Mouse (Mus musculus): ENCODE data around the gene Adap1. TPM values are rescaled to one million over a fixed set of nuclear protein-coding genes. Genes with fewer than 3 reads are reported as not detected.
A peak's percentile ranks its signal among the peaks of the same experiment; 100 is the strongest.

The Adap1 gene
- polyA plus RNA-seq, 1 experiment = 163 TPM

DNA sequence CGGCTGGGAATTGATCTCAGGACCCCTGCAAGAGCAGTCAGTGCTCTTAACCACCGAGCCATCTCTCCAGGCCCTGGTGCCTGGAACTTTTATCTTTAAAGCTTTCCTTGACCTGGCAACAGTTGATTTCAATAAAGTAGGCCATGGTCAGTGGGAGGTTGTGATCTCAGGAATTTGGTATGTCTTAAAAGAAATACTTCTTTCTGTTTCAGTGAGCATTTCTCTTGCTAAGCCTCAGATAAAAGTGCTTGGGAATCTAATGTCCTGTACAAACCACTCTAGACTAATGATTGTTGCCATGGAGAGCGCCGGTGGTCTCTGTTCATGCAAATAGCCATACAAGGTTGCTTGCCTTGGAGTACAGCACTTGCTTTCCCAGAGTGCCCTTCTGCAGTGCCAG lies 67.6 kb downstream of the Adap1 start:
- no peak for DNase-seq
- Histone ChIP-seq H3K4me1 (ENCODE audit: control insufficient read depth, insufficient read depth, low read length) (peaks cover 29% of the 10 kb centered on the region), H3K27ac (ENCODE audit: insufficient read depth, low read length) (no peak overlapping the region), H3K4me3 (replicated peaks; ENCODE audit: insufficient read depth, low read depth, low read length) (no peak overlapping the region), H3K27me3 (ENCODE audit: control insufficient read depth, insufficient read depth, low read length) (no peaks in the 10 kb centered on the region)
- WGBS = 67% methylated on average over 4 of the region's 4 CpGs
- no peak for TF ChIP-seq POLR2A (IDR thresholded peaks at IDR 0.05; ENCODE audit: borderline replicate concordance, insufficient read depth, low read length)
- TF ChIP-seq CTCF (IDR thresholded peaks at IDR 0.05; ENCODE audit: borderline replicate concordance, insufficient read depth, low read depth, low read length) = no peak

DNA sequence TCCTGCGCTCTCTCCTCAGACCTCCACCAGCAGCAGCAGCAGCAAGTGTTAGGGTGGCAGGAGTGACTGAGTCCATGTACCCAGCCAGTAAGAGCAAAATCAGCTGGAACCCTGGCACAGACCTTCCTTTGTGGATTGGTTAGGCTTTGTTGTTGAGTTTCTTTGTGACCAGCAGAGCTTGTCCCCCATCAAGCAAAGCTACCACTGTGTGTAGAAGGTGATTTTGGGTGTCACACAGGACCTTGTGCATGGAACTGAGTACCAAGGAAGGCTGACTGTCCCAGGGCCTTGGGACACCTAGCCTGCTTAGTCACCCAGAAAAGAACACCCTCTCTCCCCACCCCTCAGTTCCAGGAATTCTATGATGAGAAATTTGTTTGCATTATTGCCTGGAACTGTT lies 68.2 kb downstream of the Adap1 start:
- WGBS = 86% methylated on average over 1 of the region's 1 CpGs
- no peak for DNase-seq
- no peak overlapping the region for H3K27ac ChIP-seq (ENCODE audit: insufficient read depth, low read length)
- H3K27me3 ChIP-seq (ENCODE audit: control insufficient read depth, insufficient read depth, low read length) = no peaks in the 10 kb centered on the region
- peaks cover 29% of the 10 kb centered on the region for H3K4me1 ChIP-seq (ENCODE audit: control insufficient read depth, insufficient read depth, low read length)
- TF ChIP-seq CTCF (IDR thresholded peaks at IDR 0.05; ENCODE audit: borderline replicate concordance, insufficient read depth, low read depth, low read length) (no peak), POLR2A (IDR thresholded peaks at IDR 0.05; ENCODE audit: borderline replicate concordance, insufficient read depth, low read length) (no peak)
- H3K4me3 ChIP-seq (replicated peaks; ENCODE audit: insufficient read depth, low read depth, low read length) = no peak overlapping the region

DNA sequence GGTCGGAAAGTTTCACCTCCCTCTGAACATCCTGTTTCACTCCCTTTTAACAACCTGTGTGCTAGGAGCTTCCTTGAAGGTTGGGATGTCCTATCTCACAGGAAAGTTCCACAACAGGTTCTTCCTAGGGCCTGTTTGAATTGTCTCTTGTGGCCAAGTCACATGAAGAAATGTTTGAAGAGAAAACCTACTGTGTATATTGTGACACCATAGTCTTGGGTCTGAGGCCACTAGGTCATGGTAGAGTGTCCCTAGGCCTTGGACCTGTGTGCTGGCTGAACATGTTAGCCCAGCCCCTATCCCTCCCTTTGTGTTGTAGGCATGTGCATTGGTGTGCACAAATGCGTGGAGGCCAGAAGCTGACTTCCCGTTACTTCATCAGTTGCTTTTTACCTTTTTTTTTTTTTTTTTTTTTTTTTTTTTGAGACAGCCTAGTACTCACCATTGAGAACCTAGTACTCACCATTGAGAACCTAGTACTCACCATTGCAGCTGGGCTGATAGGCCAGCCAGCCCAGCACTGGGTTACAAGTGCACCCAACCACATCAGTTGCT lies 69.1 kb downstream of the Adap1 start:
- TF ChIP-seq POLR2A (IDR thresholded peaks at IDR 0.05; ENCODE audit: borderline replicate concordance, insufficient read depth, low read length) = no peak
- no peak for TF ChIP-seq CTCF (IDR thresholded peaks at IDR 0.05; ENCODE audit: borderline replicate concordance, insufficient read depth, low read depth, low read length)
- Histone ChIP-seq H3K4me1 (ENCODE audit: control insufficient read depth, insufficient read depth, low read length) (peaks cover 29% of the 10 kb centered on the region), H3K4me3 (replicated peaks; ENCODE audit: insufficient read depth, low read depth, low read length) (no peak overlapping the region), H3K27me3 (ENCODE audit: control insufficient read depth, insufficient read depth, low read length) (no peaks in the 10 kb centered on the region), H3K27ac (ENCODE audit: insufficient read depth, low read length) (no peak overlapping the region)
- WGBS = 75% methylated on average over 3 of the region's 3 CpGs
- DNase-seq = no peak

DNA sequence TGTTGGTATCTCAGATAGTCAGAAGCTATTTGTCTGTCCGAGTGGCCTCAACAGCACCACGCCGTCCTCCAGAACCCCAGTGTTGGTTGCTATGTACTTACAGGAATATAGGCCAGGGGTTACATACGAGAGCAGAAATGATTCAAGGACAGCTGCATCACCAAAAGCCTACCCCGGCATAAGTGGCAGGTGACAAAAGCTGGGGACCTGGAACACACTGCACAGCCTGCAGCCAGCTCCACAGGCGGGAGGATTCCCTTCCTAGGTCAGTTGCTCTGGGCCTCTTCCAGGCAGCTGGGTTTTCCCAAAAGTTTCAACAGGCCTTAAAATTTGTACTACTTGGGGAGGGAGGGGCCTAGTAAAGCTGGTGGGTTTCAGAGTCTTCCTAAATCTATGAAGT lies 69.6 kb downstream of the Adap1 start:
- Histone ChIP-seq H3K27me3 (ENCODE audit: control insufficient read depth, insufficient read depth, low read length) (no peaks in the 10 kb centered on the region), H3K4me3 (replicated peaks; ENCODE audit: insufficient read depth, low read depth, low read length) (no peak overlapping the region), H3K27ac (ENCODE audit: insufficient read depth, low read length) (no peak overlapping the region), H3K4me1 (ENCODE audit: control insufficient read depth, insufficient read depth, low read length) (peaks cover 29% of the 10 kb centered on the region)
- TF ChIP-seq CTCF (IDR thresholded peaks at IDR 0.05; ENCODE audit: borderline replicate concordance, insufficient read depth, low read depth, low read length) (no peak), POLR2A (IDR thresholded peaks at IDR 0.05; ENCODE audit: borderline replicate concordance, insufficient read depth, low read length) (no peak)
- 44% methylated on average over 6 of the region's 6 CpGs for WGBS
- no peak for DNase-seq

DNA sequence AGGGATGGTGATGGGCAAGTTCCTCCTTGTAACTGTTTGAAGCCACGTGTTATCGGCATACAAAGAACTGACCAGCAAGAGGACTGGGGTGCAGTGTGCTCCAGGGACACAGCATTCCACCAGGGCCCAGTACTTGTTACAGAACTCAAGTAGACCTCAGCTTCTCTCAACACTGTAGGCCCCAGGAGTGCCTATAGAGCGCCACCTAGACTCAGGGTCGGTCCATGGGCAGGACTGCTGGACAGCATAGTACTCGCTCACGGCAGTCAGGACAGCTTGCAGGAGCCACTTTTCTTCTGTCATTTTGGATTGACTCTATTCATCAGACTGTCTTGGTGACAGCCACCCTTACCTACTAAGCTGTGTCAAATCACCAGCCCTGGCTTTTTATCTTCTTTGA lies 70.5 kb downstream of the Adap1 start:
- H3K27me3 ChIP-seq (ENCODE audit: control insufficient read depth, insufficient read depth, low read length) = no peaks in the 10 kb centered on the region
- H3K27ac ChIP-seq (ENCODE audit: insufficient read depth, low read length) = no peak overlapping the region
- DNase-seq = no peak
- WGBS = 72% methylated on average over 6 of the region's 6 CpGs
- H3K4me3 ChIP-seq (replicated peaks; ENCODE audit: insufficient read depth, low read depth, low read length) = no peak overlapping the region
- H3K4me1 ChIP-seq (ENCODE audit: control insufficient read depth, insufficient read depth, low read length) = peaks cover 23% of the 10 kb centered on the region
- TF ChIP-seq CTCF (IDR thresholded peaks at IDR 0.05; ENCODE audit: borderline replicate concordance, insufficient read depth, low read depth, low read length) = no peak
- TF ChIP-seq POLR2A (IDR thresholded peaks at IDR 0.05; ENCODE audit: borderline replicate concordance, insufficient read depth, low read length) = no peak

DNA sequence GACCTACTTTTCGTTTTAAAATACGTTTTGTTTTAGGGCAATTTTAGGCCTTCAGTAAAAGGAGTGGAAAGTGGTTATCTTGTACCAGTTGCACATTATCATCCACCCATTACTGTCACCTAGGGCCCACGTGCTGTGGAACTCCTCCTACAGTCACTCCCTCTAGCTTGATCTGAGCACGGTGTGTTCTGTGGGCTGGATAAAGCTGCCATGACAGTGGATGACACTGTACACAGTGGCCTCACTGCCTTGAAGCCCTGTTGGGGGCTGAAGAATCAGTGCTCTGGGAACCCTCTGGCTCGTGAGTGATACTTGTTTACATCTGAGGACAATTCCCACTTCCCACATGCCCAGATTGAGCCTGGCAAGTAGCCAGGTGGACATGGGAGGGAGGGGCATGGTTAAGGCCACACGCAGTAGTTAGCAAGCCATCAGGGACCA lies 72.1 kb downstream of the Adap1 start:
- peak overlapping the region; percentile 92 for H3K27ac ChIP-seq (ENCODE audit: insufficient read depth, low read length)
- no peaks in the 10 kb centered on the region for H3K27me3 ChIP-seq (ENCODE audit: control insufficient read depth, insufficient read depth, low read length)

DNA sequence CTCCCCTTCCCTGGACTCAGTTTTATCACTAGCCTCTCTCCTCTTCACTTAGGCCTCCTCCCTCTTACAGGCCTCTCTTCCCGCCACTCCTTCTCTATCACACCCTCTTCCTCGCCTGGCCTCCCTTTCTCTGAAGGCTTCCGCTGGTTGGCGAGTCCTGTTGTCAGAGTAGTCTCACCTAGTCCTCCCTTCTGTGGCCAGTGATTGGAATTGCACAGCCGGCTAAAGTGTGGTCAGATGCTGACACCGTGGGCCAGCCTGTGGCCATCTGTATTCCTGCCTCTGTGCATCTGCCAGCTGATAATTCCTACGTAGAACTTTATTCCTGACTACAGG lies 72.5 kb downstream of the Adap1 start:
- Histone ChIP-seq H3K27ac (ENCODE audit: insufficient read depth, low read length) (peak overlapping the region; percentile 92), H3K27me3 (ENCODE audit: control insufficient read depth, insufficient read depth, low read length) (no peaks in the 10 kb centered on the region), H3K4me1 (ENCODE audit: control insufficient read depth, insufficient read depth, low read length) (peaks cover 19% of the 10 kb centered on the region), H3K4me3 (replicated peaks; ENCODE audit: insufficient read depth, low read depth, low read length) (peak overlapping the region; percentile 99)
- TF ChIP-seq CTCF (IDR thresholded peaks at IDR 0.05; ENCODE audit: borderline replicate concordance, insufficient read depth, low read depth, low read length) (0 out of 2 replicates have a peak, but pooled peaks have one; percentile 0), POLR2A (IDR thresholded peaks at IDR 0.05; ENCODE audit: borderline replicate concordance, insufficient read depth, low read length) (no peak)
- 0% methylated on average over 7 of the region's 7 CpGs for WGBS
- DNase-seq = no peak

More for the DNA sequence above, 72.1 kb downstream of the Adap1 start:
- WGBS = 4% methylated on average over 6 of the region's 6 CpGs
- Histone ChIP-seq H3K4me3 (replicated peaks; ENCODE audit: insufficient read depth, low read depth, low read length) (peak overlapping the region; percentile 99), H3K4me1 (ENCODE audit: control insufficient read depth, insufficient read depth, low read length) (peaks cover 19% of the 10 kb centered on the region)
- TF ChIP-seq POLR2A (IDR thresholded peaks at IDR 0.05; ENCODE audit: borderline replicate concordance, insufficient read depth, low read length) (no peak), CTCF (IDR thresholded peaks at IDR 0.05; ENCODE audit: borderline replicate concordance, insufficient read depth, low read depth, low read length) (no peak)
- peak; percentile 50 to 55 for DNase-seq

DNA sequence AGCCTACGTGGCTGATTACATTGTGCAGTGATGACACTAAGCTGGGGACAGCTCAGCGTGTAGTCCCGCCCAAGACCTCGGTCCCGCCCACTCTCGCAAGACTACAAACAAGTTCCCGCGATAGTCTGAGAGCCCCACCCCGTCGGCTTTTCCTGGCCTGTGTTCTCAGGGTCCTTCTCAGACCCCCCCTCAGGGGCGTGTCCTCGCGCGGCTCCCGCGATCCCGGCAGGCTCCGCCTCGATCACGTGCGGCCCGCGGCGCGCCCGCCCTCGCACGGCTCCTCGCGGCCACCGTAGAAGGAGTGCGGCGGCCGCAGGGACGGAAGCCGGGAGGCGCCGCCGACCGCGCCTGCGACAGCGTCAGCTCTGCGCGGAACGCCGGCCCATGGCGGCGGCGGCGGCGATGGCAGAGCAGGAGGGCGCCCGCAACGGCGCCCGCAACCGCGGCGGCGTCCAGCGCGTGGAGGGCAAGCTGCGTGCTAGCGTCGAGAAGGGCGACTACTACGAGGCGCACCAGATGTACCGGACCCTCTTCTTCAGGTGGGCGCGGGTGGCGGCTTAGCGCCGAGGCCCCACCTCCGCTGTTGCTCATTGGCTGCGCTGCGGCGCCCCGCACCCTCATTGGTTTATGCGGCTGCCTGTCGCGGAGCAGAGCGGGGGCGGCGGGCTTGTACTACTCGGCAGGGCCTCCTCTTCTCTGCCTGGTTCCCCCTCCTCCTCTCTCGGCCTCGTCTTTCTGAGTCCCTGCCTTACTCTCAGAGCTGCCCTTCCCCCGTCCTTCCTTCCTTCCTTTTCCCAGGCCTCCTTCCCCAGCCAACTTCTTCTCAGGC lies 73.1 kb downstream of the Adap1 start, which contains the start of gene Get4:
TSS of gene Get4 (plus strand) at position 244 of the 829 bp plus-strand sequence.
- Histone ChIP-seq H3K27me3 (ENCODE audit: control insufficient read depth, insufficient read depth, low read length) (no peaks in the 10 kb centered on the region), H3K27ac (ENCODE audit: insufficient read depth, low read length) (peak within 1 kb of the TSS; percentile 92), H3K4me3 (replicated peaks; ENCODE audit: insufficient read depth, low read depth, low read length) (peak within 1 kb of the TSS; percentile 99), H3K4me1 (ENCODE audit: control insufficient read depth, insufficient read depth, low read length) (peaks cover 19% of the 10 kb centered on the region)
- WGBS = 1% methylated on average over 83 of the region's 90 CpGs
- DNase-seq = peak; percentile 97 to 98
- TF ChIP-seq POLR2A (IDR thresholded peaks at IDR 0.05; ENCODE audit: borderline replicate concordance, insufficient read depth, low read length) (peak; percentile 80; the same call in 1 of the 2 replicates), CTCF (IDR thresholded peaks at IDR 0.05; ENCODE audit: borderline replicate concordance, insufficient read depth, low read depth, low read length) (no peak)
